Comparison of ENCODE assay signal across 9 mouse cellular contexts in the genomic region with DNA sequence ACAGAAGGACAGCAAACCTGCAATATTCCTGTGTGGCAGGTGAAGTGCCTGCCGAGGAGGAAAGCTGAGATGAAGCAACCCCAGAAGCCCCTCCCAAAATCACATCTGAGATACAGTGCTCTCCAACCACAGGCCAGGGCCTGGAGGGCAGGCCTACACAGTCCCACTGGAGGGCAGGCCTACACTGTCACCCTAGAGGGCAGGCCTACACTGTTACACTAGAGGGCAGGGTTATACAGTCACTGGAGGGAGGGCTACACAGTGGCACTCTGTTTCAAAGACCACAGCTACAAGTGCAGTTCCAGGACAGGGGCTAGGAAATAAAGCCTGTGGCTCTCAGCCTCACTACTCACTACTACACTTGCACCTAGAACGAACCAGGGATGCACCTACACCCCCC. TPM values are rescaled to one million over a fixed set of nuclear protein-coding genes. Genes with fewer than 3 reads are reported as not detected.
DNase-seq lines count a peak whose midpoint lies in the region; ATAC-seq and TF ChIP-seq lines count a peak whose summit lies in the region.
"Had no signal": no experiment of that assay in that cellular context is flagged by ENCODE, and none has a peak within 500 bp of the region (broad histone marks: within the 10 kb centered on the region; RNA-seq: fewer than 3 reads in every experiment).

No protein-coding gene starts in this region.

- intact Hi-C loops in heart, postnatal 25 days (cut with DNase I) = no loop called here

- no peaks in the 10 kb centered on the region for H3K9me3 ChIP-seq in heart, embryonic 12.5 days (replicated peaks)
- no peaks in the 10 kb centered on the region for H3K9me3 ChIP-seq in lung, embryonic 14.5 days (ENCODE audit: low read depth, low read length)

- peaks cover 57% of the 10 kb centered on the region for H3K36me3 ChIP-seq in heart, embryonic 12.5 days
- H3K36me3 ChIP-seq in lung, embryonic 14.5 days (ENCODE audit: insufficient read depth) = peaks cover 48% of the 10 kb centered on the region

- TF ChIP-seq POLR2A in cortical plate, adult 2 months (IDR thresholded peaks at IDR 0.05; ENCODE audit: extremely low read depth, insufficient read depth, low read length) = no peak

- H3K27me3 ChIP-seq in heart, embryonic 12.5 days (replicated peaks) = no peaks in the 10 kb centered on the region
- H3K27me3 ChIP-seq in lung, embryonic 14.5 days (ENCODE audit: insufficient read depth, low read length) = no peaks in the 10 kb centered on the region

- no peak overlapping the region for H3K9ac ChIP-seq in heart, embryonic 12.5 days
- H3K9ac ChIP-seq in lung, embryonic 14.5 days = no peak overlapping the region

- H3K27ac ChIP-seq in heart, embryonic 12.5 days (ENCODE audit: poor library complexity, severe bottlenecking) = no peak overlapping the region
- no peak overlapping the region for H3K27ac ChIP-seq in lung, embryonic 14.5 days (ENCODE audit: low read depth)
- H3K27ac ChIP-seq in cortical plate, adult 2 months (ENCODE audit: insufficient read depth, low read length) = no peak overlapping the region

- no peak for DNase-seq in heart, postnatal 25 days (ENCODE audit: low spot score)
- DNase-seq in lung, embryonic 14.5 days = no peak
- DNase-seq in lung, postnatal 4 days = no peak
- DNase-seq in right cerebral cortex, postnatal 4 days = no peak
- no peak for DNase-seq in thymus, postnatal 36 days

- H3K4me3 ChIP-seq in heart, embryonic 12.5 days = no peak overlapping the region
- H3K4me3 ChIP-seq in lung, embryonic 14.5 days (ENCODE audit: low read depth, low read length) = no peak overlapping the region
- H3K4me3 ChIP-seq in cortical plate, adult 2 months (ENCODE audit: insufficient read depth, low read length) = no peak overlapping the region

- 60% methylated on average over 2 of the region's 2 CpGs for WGBS in heart, embryonic 12.5 days
- WGBS in lung, embryonic 14.5 days = 64% methylated on average over 2 of the region's 2 CpGs

- peaks cover 16% of the 10 kb centered on the region for H3K4me1 ChIP-seq in heart, embryonic 12.5 days (replicated peaks)
- H3K4me1 ChIP-seq in lung, embryonic 14.5 days (ENCODE audit: insufficient read depth) = 0 out of 2 replicates have a peak, but pooled peaks cover 5% of the 10 kb centered on the region
- H3K4me1 ChIP-seq in cortical plate, adult 2 months (ENCODE audit: control insufficient read depth, insufficient read depth, low read length) = peaks cover 4% of the 10 kb centered on the region

- TF ChIP-seq CTCF in lung, embryonic 14.5 days (IDR thresholded peaks at IDR 0.05; ENCODE audit: low read depth) = peak; percentile 35
- peak; percentile 34; the same call in 1 of the 2 replicates for TF ChIP-seq CTCF in cortical plate, adult 2 months (IDR thresholded peaks at IDR 0.05; ENCODE audit: extremely low read depth, insufficient read depth, low read length)

- ATAC-seq in heart, embryonic 12.5 days (ENCODE audit: insufficient number of reproducible peaks, low FRiP score) = peak; percentile 35; the same call in 1 of the 2 replicates
- no peak for ATAC-seq in lung, embryonic 14.5 days (ENCODE audit: insufficient read depth)
- peak; percentile 76 for ATAC-seq in megakaryocyte progenitor cell, adult 5-6 weeks (replicated peaks; ENCODE audit: poor library complexity)
- ATAC-seq: inflammation-experienced regulatory T-cells, adult 6 months had no signal

- H3K4me2 ChIP-seq in heart, embryonic 12.5 days = no peak overlapping the region
- H3K4me2 ChIP-seq in lung, embryonic 14.5 days = no peak overlapping the region

RNA-seq across cellular contexts. Expression of a gene that starts 56.7 kb away (rescaled TPM):
- 42.9 and 47.4 TPM in 2 replicates for polyA plus RNA-seq in heart, embryonic 12.5 days (2016; fragmentation: Nextera tagmentation; extraction: Ambion mirVana)
- total RNA-seq in heart, postnatal 25 days (2021) = 10 to 100 TPM; 42.9 to 46.3 TPM
- 39.0 and 47.9 TPM in 2 replicates for polyA plus RNA-seq in lung, embryonic 14.5 days (2014; fragmentation: Nextera tagmentation; extraction: Ambion mirVana)
- polyA plus RNA-seq in cortical plate, adult 2 months (2012; rRNA removed) = 25.4 and 28.1 TPM in 2 replicates
- 11.3 and 17.1 TPM in 2 replicates for total RNA-seq in megakaryocyte progenitor cell, adult 5-6 weeks (2015)
- 20.1 and 25.1 TPM in 2 replicates for total RNA-seq in megakaryocyte progenitor cell, adult 5-6 weeks (2017)
